Mouse (Mus musculus) layer of hippocampus, adult 18-20 months (tissue): ENCODE results near the gene Cntnap4. TPM values are rescaled to one million over a fixed set of nuclear protein-coding genes. Genes with fewer than 3 reads are reported as not detected.
A peak's percentile ranks its signal among the peaks of the same experiment; 100 is the strongest.

Source experiments
- DNase-seq, 2 experiments: peaks; one replicate each; pipeline ENCODE4 v3.0.0; 2022; ENCODE audit warnings: low spot score in 2 of 2
- long read RNA-seq: library from polyadenylated mRNA; stranded (forward); transcript quantifications from one replicate; pipeline ENCODE4 v2.0.0, GENCODE M21; 2021
- total RNA-seq, 2 experiments: library from RNA; stranded (reverse); gene quantifications; 2 replicates each; pipeline ENCODE4 v1.2.3; 2021

Gene Cntnap4
- total RNA-seq: 10 to 100 TPM; 18.6 to 20.1 TPM
- long read RNA-seq, full-length matches to known transcripts: 26 of 29 reads
- long read RNA-seq, partial matches to known transcripts: 1 of 29 reads
- long read RNA-seq, other reads (novel, unspliced or antisense): 2 of 29 reads

DNA sequence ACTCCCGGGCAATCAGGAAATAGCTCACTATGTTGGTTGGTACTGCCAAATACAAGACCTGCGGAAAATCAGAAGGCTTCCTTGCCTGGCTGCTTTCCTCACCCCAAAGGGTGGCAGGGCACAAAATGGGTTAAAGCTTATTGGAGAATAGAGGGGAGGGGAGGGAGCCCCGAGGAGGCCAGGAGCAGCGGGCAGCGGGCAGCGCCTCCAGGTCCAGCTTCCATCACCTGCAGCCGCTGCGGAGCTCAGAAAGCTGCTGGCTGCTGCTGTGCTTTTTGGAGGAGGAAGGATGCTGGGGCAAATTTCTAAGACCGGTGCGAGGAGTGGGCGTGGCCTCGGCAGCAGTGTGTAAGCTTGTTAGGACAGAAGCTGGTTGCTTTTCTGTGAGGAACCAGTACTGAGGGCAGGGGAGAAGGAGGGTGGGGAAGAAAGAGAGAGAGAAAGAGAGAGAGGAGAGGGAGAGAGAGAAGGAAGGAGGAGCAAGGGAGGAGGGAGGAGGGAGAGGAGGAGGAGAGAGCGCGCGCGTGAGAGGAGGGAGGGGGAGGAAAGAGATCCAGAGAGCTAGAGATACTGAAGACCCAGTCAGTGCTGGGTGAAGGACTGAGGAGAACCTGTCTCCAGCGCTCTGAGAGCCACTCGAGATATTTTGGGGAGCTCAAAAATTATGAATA is at the start of gene Cntnap4:
Gene Cntnap4 (plus strand): TSS at position 573 of the 671 bp plus-strand sequence.
- peak; percentile 21 to 33 for DNase-seq

DNA sequence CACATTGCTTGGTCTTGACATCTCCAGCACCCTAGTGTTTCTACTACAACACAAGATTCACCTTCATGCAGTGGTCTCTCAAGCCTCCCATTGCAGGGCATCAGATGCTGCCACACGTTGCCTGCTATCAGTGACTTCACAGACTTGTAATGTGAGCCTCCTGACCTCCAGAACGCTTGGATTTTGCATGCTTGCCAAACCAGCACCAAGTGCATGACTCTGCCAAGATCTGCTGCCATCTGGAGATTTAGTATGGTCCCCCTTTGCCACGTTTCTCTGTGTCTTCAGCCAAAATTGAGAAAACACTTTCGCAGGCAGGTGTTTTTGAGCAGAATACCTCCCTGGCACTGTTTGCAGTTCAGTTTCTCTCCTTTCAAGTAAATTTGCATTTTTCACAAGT is 12.5 kb upstream of the Cntnap4 start:
- DNase-seq: no peak

DNA sequence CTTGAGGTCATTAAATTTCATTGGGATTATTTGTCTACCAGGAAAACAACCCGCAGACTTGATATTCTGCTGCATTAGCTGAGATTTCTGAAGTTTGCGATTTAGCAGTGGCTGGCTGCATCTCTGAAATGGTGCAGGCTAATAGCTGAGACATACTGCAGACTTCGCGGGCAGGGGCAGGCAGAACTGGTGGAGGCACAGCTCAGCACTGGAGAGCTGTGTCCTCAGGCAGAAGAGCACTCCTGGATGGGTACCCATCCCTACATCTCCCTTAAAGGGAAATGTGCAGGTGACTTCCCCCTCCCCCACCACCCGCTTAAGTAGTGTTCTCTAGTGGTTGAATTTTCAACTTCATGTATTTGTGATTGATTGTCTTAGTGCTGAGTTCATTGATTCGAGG is 698 bp downstream of the Cntnap4 start:
- DNase-seq: peak in 1 of 2 experiments; percentile 18

DNA sequence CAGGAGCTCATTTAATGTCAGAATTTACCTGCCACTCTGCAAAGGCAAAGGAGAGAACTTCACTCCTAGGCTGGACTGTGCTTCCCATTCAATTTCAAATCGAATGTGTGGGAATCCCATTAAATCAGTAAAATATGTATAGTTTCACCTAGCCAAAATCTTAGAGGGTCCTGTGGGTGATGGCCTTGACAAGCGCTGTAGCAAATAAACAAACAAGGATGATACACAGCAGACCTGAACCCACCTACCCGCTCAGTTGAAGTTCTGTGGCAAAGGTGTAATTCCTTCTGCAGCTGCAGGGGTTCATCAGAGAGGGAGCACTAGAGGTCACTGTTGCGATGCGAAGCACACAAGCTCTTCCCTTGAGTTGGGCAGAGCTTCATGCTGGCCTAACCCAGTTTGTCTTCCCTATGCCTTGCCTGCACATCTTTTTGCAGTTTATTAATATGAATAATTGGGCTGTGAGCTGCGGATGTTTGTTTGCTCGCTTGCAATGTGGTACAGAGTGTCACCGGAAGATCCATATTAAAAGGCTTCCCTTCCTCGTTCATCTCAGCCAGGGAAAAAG is 1.6 kb downstream of the Cntnap4 start:
- DNase-seq: peak; percentile 38 to 67

DNA sequence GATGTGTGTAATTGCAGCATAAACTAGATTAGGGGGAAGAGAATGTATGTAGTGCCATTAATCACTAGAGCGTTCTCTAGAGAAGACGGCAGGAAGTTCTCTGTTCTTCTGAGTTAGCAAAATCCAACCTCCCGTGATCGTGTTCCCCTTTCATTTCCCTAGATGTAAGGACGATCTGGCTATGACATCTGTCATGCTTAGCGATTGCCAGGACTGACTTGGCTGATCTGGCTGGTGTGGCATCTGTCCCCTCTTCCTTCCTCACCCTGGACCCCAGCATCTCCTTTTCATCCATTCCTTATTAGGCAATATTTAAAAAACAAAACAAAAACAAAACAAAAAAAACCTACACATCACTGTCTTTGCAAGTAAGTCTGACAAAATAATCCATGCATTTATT is 11.6 kb downstream of the Cntnap4 start:
- peak in 1 of 2 experiments; percentile 30 for DNase-seq

DNA sequence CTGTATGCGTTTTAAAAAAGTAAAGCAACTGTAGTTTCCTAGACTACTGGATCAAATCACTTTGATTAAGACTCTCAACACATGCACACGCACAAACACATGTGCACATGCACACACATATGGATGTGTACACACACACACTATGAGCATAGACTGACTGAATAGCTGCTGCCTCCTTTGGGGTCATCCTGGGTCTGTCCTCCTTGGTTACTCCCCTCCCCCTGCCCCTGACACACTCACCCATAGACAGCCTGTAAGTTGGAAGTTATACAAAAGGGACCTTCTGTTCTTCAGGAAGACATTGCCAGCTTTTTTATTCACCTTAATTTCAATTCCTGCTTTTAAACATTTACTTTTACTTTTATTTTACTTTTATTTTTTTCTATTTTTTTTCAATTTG is 13.6 kb downstream of the Cntnap4 start:
- DNase-seq: no peak

DNA sequence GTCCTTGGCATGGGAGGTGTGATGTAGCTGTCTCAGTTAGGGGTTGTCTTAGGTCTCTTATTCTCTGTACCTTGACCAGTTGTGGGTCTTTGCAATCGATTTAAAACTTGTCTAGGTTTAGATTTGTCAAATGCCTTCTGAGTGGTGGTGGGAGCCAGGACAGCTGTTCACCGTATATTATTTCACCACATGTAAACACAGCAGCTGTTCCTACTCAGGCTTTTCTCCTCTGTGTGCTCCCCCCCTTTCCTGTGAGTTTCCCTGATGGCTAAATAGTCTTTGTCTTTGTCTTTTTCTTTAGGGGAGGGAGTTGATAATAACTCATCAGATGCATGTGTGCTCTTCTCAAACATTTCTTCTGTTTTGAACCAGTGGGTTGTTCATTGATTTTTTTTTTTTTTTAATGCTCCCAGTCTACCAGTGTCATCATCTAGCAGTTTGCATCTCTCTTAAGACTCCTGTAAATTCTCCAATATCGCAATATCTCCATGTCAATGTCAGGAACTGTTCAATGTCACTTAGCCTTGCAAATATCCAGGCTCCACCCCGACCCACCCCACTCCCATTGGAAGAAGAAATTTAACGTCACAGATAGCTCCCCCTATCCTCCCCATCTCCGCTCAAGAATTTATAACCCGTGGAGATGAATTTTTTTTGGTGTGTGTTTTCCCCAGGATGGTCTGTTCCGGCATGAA is 18.7 kb downstream of the Cntnap4 start:
- no peak for DNase-seq

DNA sequence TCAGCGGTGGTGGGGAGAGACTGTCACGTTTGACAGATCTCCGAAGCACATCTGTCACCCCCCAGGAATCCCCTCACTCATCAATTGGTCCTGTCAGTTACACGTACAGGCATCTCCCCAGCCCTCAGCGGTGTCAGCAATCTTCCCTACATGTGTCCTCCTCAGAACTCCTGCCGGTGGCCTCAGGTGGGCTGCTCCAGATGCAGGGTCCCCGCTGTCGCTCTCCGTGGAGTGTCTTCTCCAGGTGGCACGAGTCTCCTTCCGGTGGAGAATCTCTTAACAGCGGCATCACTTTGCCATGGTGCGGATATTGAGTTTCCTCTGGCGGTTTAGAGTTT is 19.2 kb downstream of the Cntnap4 start:
- DNase-seq: no peak

DNA sequence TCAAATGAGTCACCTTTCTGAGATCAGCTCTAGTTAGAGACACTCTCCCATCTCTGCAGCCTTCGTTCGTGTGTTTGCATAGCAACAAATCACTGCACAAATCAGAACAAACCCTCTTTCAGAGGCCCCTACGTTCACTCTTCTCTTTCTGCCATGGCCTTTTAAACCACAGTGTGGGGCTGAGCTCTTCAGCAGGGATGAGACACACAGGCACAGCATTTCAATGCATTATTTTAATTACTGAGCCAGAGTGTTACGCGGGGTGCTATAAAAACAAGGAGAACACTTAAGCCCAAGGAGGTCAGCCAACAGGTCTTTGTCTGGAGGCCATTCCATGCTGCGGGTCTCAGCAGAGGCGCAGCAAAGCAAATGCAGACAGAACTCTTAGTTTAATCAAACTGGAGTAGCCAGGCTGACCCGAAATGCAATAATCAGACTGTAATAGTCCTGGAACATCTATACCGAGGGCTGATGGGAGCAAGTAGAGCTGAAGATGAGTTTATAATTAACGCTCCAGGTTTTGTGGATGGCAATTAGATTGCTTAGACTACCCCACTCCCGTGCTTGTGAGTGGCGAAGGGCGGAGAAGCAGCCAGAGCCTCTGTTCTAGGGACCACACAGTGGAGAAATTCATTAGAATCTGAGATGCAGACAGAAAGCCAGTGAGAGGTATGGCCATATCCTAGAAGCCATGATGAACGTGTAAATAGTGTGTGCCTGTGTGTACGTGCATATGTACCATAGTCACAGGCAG is 26.4 kb downstream of the Cntnap4 start:
- DNase-seq: no peak

DNA sequence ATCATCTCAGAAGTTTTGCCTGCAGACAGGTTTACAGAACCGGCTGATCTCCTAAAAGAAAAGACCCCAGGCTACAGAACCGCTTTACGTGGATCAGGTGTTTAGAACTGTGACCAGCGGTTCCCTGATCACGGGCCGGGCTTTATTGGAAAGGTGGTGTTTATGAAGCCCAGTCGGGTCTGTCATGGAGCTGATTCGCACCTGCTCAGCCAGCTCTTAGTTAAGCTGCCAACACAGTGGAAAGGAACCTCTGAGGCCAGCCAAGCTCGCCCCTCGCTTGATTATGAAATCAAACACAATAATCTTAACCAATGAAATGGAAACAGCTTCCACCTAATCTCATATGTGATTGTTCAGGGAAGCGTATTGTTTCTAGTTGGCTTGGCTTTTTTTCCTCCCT is 30.1 kb downstream of the Cntnap4 start:
- no peak for DNase-seq

DNA sequence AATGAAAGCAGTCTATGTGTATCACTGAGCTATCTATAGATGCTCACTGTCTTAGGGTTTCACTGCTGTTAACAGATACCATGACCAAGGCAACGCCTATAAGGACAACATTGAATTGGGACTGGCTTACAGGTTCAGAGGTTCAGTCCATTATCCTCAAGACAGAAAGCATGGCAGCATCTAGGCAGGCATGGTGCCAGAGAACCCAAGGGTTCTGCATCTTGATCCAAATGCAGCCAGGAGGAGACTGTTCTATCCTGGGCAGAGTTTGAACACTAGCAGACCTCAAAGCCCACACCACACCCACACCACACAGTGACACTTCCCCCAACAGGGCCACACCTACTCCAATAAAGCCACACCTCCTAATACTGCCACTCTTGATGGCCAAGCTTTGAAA is 31.3 kb downstream of the Cntnap4 start:
- DNase-seq: no peak

DNA sequence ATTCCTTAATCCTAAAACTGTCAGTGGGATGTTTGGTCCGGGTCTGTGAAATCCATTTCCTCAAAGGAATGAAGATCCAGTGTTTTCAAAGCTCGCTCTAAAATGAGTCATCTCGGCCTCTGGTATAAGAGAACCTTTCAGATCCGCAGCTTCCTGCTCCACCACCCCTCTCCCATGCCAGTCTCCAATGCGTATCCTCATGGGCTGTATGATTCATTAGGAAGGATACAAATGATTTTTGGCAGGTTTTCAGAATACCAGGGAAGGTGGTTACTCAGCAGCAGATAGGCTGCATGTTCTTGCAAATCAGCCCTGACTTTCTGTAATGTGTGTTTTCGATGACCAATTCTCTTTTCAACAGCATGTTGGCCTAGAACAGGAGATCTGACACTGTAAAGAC is 40.3 kb downstream of the Cntnap4 start:
- no peak for DNase-seq

DNA sequence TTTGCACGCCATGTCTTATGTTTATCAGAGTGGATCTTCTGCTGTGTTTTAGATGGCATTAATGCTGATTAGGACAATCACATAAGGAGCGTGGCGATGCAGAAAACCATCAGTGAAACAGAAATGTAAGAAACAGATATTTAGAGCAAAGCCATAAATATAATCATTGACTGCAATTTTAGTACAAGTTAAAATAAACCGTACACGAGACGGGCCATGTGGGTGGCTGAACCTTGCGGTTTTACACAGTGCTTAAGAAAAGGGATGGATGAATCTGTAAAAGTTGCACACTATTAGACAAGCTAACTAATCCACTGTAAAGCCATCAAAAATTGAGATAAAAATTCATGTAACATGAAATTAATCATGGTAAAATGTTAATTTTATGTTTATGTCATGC is 58.9 kb downstream of the Cntnap4 start:
- no peak for DNase-seq

DNA sequence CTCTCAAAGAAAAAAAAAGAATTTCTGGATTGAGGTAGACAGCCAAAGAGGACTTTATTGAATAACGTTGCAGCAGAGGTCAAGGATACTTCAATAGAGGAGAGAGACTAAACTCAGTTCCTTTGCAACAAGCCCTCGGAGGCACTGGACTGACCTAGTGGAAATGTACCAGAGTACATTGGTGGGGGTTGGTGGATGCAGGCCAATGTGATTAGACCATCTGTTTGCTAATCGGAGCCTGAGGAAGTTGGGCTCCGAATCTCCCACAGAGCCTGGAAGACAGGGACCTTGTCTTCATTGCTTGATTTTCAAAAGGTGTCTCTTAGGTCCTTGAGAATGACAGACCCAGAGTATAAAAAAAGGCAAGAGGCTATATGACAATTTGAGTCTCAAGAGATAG is 82.8 kb downstream of the Cntnap4 start:
- no peak for DNase-seq

DNA sequence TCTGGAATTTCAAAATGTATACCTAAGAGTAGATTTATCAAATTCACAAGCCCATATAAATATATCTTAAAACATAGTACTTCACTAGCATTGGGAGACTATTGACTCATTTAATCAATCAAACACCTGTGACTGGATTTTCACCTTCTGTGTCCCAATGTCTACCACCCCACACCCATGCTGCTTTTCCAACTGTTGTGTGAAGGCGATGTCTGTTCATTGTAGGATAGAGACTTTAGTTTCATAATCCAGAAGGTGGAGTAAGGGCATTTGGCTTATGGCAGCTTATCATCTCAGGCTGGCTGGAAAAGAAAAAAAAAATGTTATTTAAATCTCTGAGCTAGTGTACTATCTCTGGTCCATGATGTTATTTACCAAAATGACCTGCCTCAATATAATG is 83.4 kb downstream of the Cntnap4 start:
- DNase-seq: no peak

DNA sequence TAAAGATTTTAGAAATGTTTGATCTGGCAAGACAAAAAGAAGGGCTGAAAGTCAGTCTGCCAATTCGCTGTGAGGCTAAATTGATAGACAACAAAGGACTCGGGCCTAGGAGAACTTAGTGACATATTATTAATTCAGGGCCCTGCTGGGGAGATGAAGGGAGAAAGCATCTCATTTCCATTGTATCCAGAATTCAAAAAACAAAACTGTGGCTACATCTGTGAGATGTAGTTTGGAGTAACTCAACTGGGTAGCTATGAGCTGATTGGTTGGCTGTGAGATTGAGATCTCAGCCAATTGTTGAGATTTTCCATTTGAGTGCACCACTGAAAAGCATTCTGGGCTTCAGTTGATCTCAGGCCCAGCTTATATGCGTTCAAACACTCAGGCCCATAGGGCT is 84.2 kb downstream of the Cntnap4 start:
- DNase-seq: no peak

DNA sequence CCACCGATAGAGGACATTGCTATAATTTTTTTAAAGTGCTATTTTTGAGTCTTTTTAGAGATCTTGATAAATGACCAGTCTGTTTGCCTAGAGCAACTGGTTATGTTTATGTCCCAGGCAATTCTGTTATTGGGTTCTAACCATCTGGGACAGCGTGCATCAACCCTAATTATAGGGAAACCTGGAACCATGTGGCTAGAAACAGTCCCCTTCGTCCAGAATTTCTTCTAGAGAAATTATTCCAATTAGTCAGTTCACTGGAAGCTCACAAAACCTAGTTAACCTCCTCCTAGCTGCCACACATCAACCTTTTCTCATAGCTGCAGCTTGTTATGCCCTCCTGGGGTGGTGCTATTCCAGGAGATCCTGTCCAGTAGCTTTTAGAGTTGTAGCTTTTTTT is 94.2 kb downstream of the Cntnap4 start:
- DNase-seq: no peak

DNA sequence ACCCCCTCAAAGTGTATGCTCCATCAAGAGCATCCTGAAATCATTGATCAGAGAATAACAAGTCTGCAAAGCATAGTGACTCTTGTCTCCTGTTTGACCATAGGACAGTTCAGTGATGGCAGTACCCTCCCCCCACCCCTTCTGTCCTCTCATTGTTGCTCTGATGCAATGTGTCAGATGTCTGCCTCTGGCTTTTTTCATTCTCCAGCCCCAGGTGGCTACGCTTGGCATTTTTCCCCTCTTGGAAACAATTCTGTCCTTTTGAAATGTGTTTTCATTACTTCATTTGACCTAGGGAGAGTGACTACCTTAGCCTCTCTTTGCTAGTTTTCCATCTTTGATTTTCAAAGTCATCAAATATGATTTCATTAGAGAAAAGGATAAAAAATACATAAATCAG is 104.8 kb downstream of the Cntnap4 start:
- no peak for DNase-seq

DNA sequence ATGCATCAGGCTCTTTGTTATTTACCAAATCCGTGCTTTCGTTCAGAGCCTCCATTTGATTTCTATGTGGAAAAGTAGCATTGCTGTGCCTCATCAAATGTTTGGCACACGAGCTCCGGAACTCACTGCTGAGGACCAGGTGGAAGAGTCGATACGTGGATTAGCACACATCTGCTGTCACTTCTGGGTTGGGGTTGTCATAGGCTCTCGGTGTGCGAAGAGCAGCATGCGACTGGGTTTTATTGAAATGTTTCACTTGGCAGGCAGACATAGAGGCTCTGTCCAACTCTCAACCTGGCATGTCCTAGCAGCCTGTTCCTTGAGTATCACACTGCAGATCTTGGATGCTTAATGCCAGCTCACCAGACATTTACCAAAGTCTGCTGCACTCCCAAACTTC is 111.9 kb downstream of the Cntnap4 start:
- peak in 1 of 2 experiments; percentile 3 for DNase-seq

DNA sequence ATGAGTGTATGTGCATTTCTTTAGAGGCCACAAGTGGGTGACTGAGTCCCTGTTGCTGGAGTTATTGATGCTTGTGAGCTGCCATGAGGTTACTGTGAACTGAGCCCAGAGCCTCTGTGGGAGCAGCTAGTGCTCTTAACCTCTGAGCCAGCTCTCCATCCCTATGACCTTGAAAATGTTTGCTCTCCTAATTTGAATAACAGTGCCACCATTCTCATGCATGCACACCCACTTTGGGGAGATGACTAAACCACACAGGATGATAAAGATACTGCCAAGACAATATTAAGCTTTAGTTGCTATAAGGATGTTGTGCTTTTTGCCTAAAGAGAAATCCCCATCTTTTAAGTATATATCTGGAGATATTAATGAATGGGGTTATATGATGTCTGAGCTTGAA is 125.9 kb downstream of the Cntnap4 start:
- DNase-seq: no peak

DNA sequence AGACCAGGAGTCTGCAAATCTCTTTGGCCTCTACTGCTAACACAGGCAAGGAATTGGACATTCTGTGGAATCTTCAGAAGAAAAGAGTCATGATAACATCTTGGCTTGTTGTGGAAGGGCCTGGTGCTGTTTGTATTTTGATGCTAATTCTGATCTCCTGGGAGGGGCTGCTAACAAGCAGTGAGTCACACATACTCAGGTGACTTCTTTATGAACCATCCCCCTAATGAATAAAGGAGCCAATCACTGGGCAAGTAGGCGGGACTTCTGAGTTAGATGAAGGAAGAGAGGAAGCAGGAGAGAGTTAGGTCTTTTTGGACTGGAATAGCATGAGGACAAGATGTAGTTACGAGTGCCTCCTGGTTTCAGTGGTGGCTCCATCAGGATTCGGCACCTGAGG is 128.3 kb downstream of the Cntnap4 start:
- DNase-seq: no peak

DNA sequence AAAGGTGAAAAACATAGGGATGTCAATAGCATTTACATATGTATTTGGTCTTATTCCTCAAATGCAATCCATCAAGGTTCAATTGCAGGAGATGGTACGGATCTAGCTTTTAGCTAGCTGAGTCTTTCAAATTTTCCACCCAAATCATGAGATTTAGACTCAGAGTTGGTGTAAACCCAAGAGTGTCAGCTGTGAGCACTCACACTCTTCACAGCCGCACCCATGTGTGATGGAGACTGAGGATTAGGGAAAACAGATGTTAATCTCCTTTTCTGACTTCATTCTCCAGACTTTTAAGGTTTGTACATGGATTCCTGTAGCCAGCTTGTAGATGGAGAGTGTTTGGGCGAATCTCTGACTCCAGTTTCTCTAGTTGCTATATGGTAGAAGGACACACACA is 147.1 kb downstream of the Cntnap4 start:
- DNase-seq: no peak
